ENCODE assay signal across 8 mouse cellular contexts in genomic region chr6:51379560-51380274, GRCm38 (mm10). TPM values are rescaled to one million over a fixed set of nuclear protein-coding genes. Genes with fewer than 3 reads are reported as not detected.
DNase-seq lines count a peak whose midpoint lies in the region; ATAC-seq and TF ChIP-seq lines count a peak whose summit lies in the region.

No protein-coding gene starts in this region.

- H3K4me3 ChIP-seq in forebrain, postnatal 0 days (ENCODE audit: low read depth, low read length), result peak overlapping the region; percentile 20
- H3K4me3 ChIP-seq in hindbrain, embryonic 13.5 days, result peak overlapping the region; percentile 35

- no peaks in the 10 kb centered on the region for H3K9me3 ChIP-seq in forebrain, postnatal 0 days (ENCODE audit: low read length)
- no peaks in the 10 kb centered on the region for H3K9me3 ChIP-seq in hindbrain, embryonic 13.5 days

- H3K9ac ChIP-seq in forebrain, postnatal 0 days, result peak overlapping the region; percentile 54
- H3K9ac ChIP-seq in hindbrain, embryonic 13.5 days, result peak overlapping the region; percentile 79

- peak; percentile 87 for ATAC-seq in forebrain, postnatal 0 days
- ATAC-seq in hindbrain, embryonic 13.5 days (ENCODE audit: low FRiP score), result peak; percentile 82

- peak overlapping the region; percentile 93 for H3K27ac ChIP-seq in forebrain, postnatal 0 days (ENCODE audit: low read depth, low read length)
- peak overlapping the region; percentile 98 for H3K27ac ChIP-seq in hindbrain, embryonic 13.5 days

- H3K27me3 ChIP-seq in forebrain, postnatal 0 days (ENCODE audit: insufficient read depth, low read length), result no peaks in the 10 kb centered on the region
- H3K27me3 ChIP-seq in hindbrain, embryonic 13.5 days, result no peaks in the 10 kb centered on the region

- no peaks in the 10 kb centered on the region for H3K36me3 ChIP-seq in forebrain, postnatal 0 days (ENCODE audit: insufficient read depth)
- no peaks in the 10 kb centered on the region for H3K36me3 ChIP-seq in hindbrain, embryonic 13.5 days

- peak; percentile 82 for DNase-seq in R1 (ENCODE audit: low read depth, low spot score)
- DNase-seq in cerebellum, adult 11-12 months, result peak; percentile 61
- DNase-seq in forebrain, postnatal 0 days, result peak; percentile 92
- DNase-seq in layer of hippocampus, postnatal 25 days (ENCODE audit: extremely low spot score in 1 of 2, low spot score in 1 of 2), result peak; percentile 53 to 65
- peak; percentile 37 for DNase-seq in lung, postnatal 14 days
- peak; percentile 79 to 83 for DNase-seq in right cerebral cortex, postnatal 10 days (ENCODE audit: low spot score in 2 of 2)
- DNase-seq in spleen, postnatal 4 days (ENCODE audit: low spot score in 2 of 2), result no peak

- TF ChIP-seq CTCF in forebrain, postnatal 0 days (IDR thresholded peaks at IDR 0.05; ENCODE audit: low read depth), result no peak

- 3% methylated on average over 36 of the region's 36 CpGs for WGBS in forebrain, postnatal 0 days
- 4% methylated on average over 36 of the region's 36 CpGs for WGBS in hindbrain, embryonic 13.5 days

- H3K4me1 ChIP-seq in forebrain, postnatal 0 days (ENCODE audit: insufficient read depth), result peaks cover 3% of the 10 kb centered on the region; the same call in 1 of the 2 replicates
- peaks cover 20% of the 10 kb centered on the region for H3K4me1 ChIP-seq in hindbrain, embryonic 13.5 days (replicated peaks)

- peak overlapping the region; percentile 39 for H3K4me2 ChIP-seq in forebrain, postnatal 0 days (ENCODE audit: low read depth)
- peak overlapping the region; percentile 55 for H3K4me2 ChIP-seq in hindbrain, embryonic 13.5 days

RNA-seq across cellular contexts. Expression of gene Nfe2l3, which starts 52.8 kb away (rescaled TPM):
- 15.0 and 29.2 TPM in 2 replicates for total RNA-seq in forebrain, postnatal 0 days (2014; rRNA removed)
- polyA plus RNA-seq in forebrain, postnatal 0 days (2015; fragmentation: Nextera tagmentation; extraction: Ambion mirVana), result 11.4 and 11.7 TPM in 2 replicates
- 4.0 and 5.0 TPM in 2 replicates for polyA plus RNA-seq in hindbrain, embryonic 13.5 days (2015; fragmentation: Nextera tagmentation; extraction: Ambion mirVana)
- 1 to 10 TPM; 2.9 to 4.4 TPM for total RNA-seq in layer of hippocampus, postnatal 25 days (2021)

Comparison
In these comparisons a context has a peak if more than half of its experiments do, and no peak if none do; other contexts are left out.
1. DNase-seq: peak in R1 (single experiment), cerebellum, adult 11-12 months (single experiment), forebrain, postnatal 0 days (single experiment), layer of hippocampus, postnatal 25 days (2 of 2), lung, postnatal 14 days (single experiment) and right cerebral cortex, postnatal 10 days (2 of 2); none in spleen, postnatal 4 days (0 of 2).